Mouse (Mus musculus) spleen, adult 2 months (tissue): ENCODE data around the gene Myoz1.

ENCODE experiments used
- CTCF ChIP-seq: fragments of 200-500 bp; IDR thresholded peaks from 2 replicates; pipeline ENCODE4 v1.5.1; 2011; ENCODE audit warnings: mild to moderate bottlenecking, inconsistent platforms; ENCODE audit not compliant: insufficient read depth, insufficient read length, insufficient replicate concordance; ENCODE audit errors: extremely low read depth
- POLR2A ChIP-seq: fragments of 200-500 bp; IDR thresholded peaks from 2 replicates; pipeline ENCODE4 v1.6.1; 2011; ENCODE audit warnings: low read depth, low read length, inconsistent platforms

- no peak for TF ChIP-seq CTCF
- TF ChIP-seq POLR2A: no peak
These were observed 48.8 kb downstream of the Myoz1 start for GRCm38 (mm10) chr14:20607396-20608126.
